Mouse (Mus musculus): Measurements from ENCODE around the gene Sfr1. TPM values are rescaled to one million over a fixed set of nuclear protein-coding genes. Genes with fewer than 3 reads are reported as not detected.

Gene Sfr1
- total RNA-seq (2023), result 10 to 100 TPM; 71.4 to 72.0 TPM

GRCm38 (mm10) chr19:47731071-47731881, at the start of gene Sfr1:
TSS of gene Sfr1 (plus strand) at chr19:47731682.

GRCm38 (mm10) chr19:47691994-47692393, 39.5 kb upstream of the Sfr1 start, which contains the start of gene Col17a1:
TSS of gene Col17a1 (minus strand) at chr19:47692094.

Other genes with a start within 250 kb of the Sfr1 start
- gene Stn1, start 194.2 kb upstream of the Sfr1 start, total RNA-seq (2023), result 10 to 100 TPM; 35.3 to 48.1 TPM
- gene Slk, start 152.0 kb upstream of the Sfr1 start, total RNA-seq (2023), result 10 to 100 TPM; 60.3 to 63.4 TPM
- gene Col17a1, start 39.6 kb upstream of the Sfr1 start, total RNA-seq (2023), result not detected
- 10 to 100 TPM; 18.6 to 18.7 TPM for gene Gsto1, start 123.3 kb downstream of the Sfr1 start, total RNA-seq (2023)
- not detected for gene Gsto2, start 133.9 kb downstream of the Sfr1 start, total RNA-seq (2023)
- under 1 TPM in 1 of 2 experiments, not detected in 1; 0.29 TPM for gene Cfap43, start 187.6 kb downstream of the Sfr1 start, total RNA-seq (2023)
- gene Itprip, start 187.6 kb downstream of the Sfr1 start, total RNA-seq (2023), result 10 to 100 TPM; 89.4 to 97.3 TPM
- not detected for gene Cfap58, start 206.0 kb downstream of the Sfr1 start, total RNA-seq (2023)

Measured in T-cell, adult 66 days (primary cell).